Mouse (Mus musculus) liver, adult 2 months (tissue): Measurements from ENCODE around the gene Klk1b1.

Experiments
- CTCF ChIP-seq: fragments of 200-500 bp; IDR thresholded peaks from 2 replicates; pipeline ENCODE4 v1.5.1; 2011; ENCODE audit warnings: low read depth, low read length, control low read depth
- POLR2A ChIP-seq: fragments of 200-500 bp; IDR thresholded peaks from 2 replicates; pipeline ENCODE4 v1.6.1; 2011; ENCODE audit warnings: low read length, control low read depth; ENCODE audit not compliant: insufficient read depth; ENCODE audit errors: extremely low read depth

DNA sequence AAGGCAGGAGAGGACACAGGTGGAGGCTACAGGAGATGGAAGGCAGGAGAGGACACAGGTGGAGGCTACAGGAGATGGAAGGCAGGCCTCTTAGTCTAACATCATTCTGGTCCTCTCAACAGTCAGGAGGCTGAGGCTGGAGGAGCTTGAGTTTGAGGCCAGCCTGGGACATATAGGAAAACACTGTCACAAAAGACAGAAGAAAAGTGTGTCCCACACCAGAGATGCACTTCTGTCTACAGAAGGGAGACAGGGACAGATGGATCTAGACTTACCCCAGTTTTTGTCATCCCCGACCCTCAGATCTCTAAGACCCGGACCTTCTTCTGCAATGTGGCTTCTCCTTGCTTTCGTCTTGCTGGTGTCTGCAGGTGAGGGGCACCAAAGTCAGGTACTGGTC lies 33.1 kb upstream of the Klk1b1 start, which contains the start of gene Klk15:
- TF ChIP-seq CTCF (no peak), POLR2A (no peak)
